Mouse (Mus musculus) CD8-positive naive resting alpha-beta T cell, adult 2 months (primary cell): Measurements from ENCODE around the gene Phyhd1.

Experiments used
- DNase-seq, 2 experiments: peaks; one replicate each; pipeline ENCODE4 v3.0.0; 2022; ENCODE audit warnings: low read depth in 2 of 2, low spot score in 2 of 2

Gene Phyhd1

GRCm38 (mm10) chr2:30265767-30266253 is at the start of gene Phyhd1:
Phyhd1 (plus strand) TSS chr2:30266203.
- DNase-seq, result no peak

GRCm38 (mm10) chr2:30216293-30216692 is 49.7 kb upstream of the Phyhd1 start:
- no peak for DNase-seq

GRCm38 (mm10) chr2:30235593-30235992 is 30.4 kb upstream of the Phyhd1 start:
- no peak for DNase-seq

GRCm38 (mm10) chr2:30236426-30237198 is 29.4 kb upstream of the Phyhd1 start:
- no peak for DNase-seq

GRCm38 (mm10) chr2:30237199-30237880 is 28.7 kb upstream of the Phyhd1 start, which contains the start of gene Lrrc8a:
Lrrc8a (plus strand) TSS chr2:30237715.
- DNase-seq, result peak; percentile 100

GRCm38 (mm10) chr2:30237881-30238280 is 28.1 kb upstream of the Phyhd1 start:
- peak; percentile 47 to 51 for DNase-seq

- DNase-seq, result no peak
These were observed 27.0 kb upstream of the Phyhd1 start for GRCm38 (mm10) chr2:30238906-30239465.

GRCm38 (mm10) chr2:30239777-30240176 is 26.2 kb upstream of the Phyhd1 start:
- DNase-seq, result no peak

GRCm38 (mm10) chr2:30240267-30240666 is 25.7 kb upstream of the Phyhd1 start, which contains the start of gene Gm28035:
Gm28035 (plus strand) TSS chr2:30240567.
- DNase-seq, result no peak

- DNase-seq, result no peak
These were observed 23.5 kb upstream of the Phyhd1 start for GRCm38 (mm10) chr2:30242509-30242908.

- no peak for DNase-seq
These were observed 22.6 kb upstream of the Phyhd1 start for GRCm38 (mm10) chr2:30243391-30243790.

- no peak for DNase-seq
These were observed 21.3 kb upstream of the Phyhd1 start for GRCm38 (mm10) chr2:30244595-30245178.

- DNase-seq, result no peak
These were observed 19.0 kb upstream of the Phyhd1 start for GRCm38 (mm10) chr2:30247036-30247435.

- DNase-seq, result no peak
These were observed 18.3 kb upstream of the Phyhd1 start for GRCm38 (mm10) chr2:30247681-30248080.

- DNase-seq, result no peak
These were observed 16.8 kb upstream of the Phyhd1 start for GRCm38 (mm10) chr2:30249182-30249581.

- no peak for DNase-seq
These were observed 15.6 kb upstream of the Phyhd1 start for GRCm38 (mm10) chr2:30250166-30251128.

- DNase-seq, result peak; percentile 76 to 81
These were observed 14.4 kb upstream of the Phyhd1 start for GRCm38 (mm10) chr2:30251417-30252104.

GRCm38 (mm10) chr2:30252521-30252920 is 13.5 kb upstream of the Phyhd1 start:
- no peak for DNase-seq

- DNase-seq, result no peak
These were observed 12.2 kb upstream of the Phyhd1 start for GRCm38 (mm10) chr2:30253809-30254208.
